Mouse (Mus musculus) monocyte, adult 2 months (primary cell): ENCODE measurements around the gene D930007J09Rik.

Experiments used
- DNase-seq, 2 experiments: peaks; one replicate each; pipeline ENCODE4 v3.0.0; 2022; ENCODE audit warnings: low spot score in 2 of 2, low read depth in 1 of 2

Gene D930007J09Rik

DNA sequence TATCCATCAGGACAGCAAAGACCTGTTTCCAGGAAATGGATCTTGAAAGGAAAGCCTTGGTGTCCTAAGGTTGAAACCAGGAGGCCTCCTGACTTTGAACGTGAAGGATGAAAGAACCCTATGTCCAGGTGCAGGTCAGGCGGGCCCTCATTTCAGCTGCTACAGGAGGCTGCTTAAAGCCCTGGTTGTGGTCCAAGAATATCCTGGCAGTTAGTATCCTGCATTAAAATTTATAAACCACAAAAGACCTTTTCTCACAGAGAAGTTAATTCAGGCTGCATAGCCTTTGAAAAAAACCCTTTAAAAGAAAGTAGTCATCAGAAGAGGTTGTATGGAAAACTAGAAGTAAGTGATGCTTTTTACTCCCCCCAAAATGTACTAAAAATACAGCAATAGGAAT lies 41.9 kb downstream of the D930007J09Rik start:
- no peak for DNase-seq

DNA sequence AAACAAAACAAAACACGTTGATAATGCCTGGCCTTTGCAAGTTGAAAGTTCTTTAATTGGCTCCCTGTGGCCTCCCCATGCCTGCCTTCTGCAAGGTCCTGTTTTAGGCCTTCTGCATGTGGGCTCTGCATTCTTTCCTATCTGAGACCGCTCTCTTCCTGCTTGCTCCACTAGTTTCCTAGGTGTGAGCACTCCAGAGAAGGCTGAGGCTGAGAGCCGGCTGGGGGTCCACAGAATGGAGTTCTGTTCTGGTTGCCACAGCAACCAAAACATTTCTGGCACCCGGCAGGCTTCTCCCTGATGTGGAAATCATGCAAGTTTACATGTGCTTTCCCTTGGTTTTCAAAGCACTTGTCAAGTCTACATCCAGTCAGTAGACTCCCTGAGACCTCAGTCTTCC lies 43.6 kb downstream of the D930007J09Rik start:
- DNase-seq, result no peak
